Mouse (Mus musculus): ENCODE measurements around the gene Pxmp4.

The Pxmp4 gene

GRCm38 (mm10) chr2:154546711-154547110 is 56.8 kb downstream of the Pxmp4 start, which contains the start of gene 1700003F12Rik:
Gene 1700003F12Rik (plus strand): TSS chr2:154547085.
- DNase-seq (ENCODE audit: low spot score) = no peak

GRCm38 (mm10) chr2:154543567-154544347 is 59.8 kb downstream of the Pxmp4 start:
- DNase-seq (ENCODE audit: low spot score) = no peak

- no peak for DNase-seq (ENCODE audit: low spot score)
Observed at GRCm38 (mm10) chr2:154541630-154542029, 61.9 kb downstream of the Pxmp4 start.

- DNase-seq (ENCODE audit: low spot score) = no peak
Observed at GRCm38 (mm10) chr2:154539720-154540119, 63.8 kb downstream of the Pxmp4 start.

GRCm38 (mm10) chr2:154538710-154539109 is 64.8 kb downstream of the Pxmp4 start:
- no peak for DNase-seq (ENCODE audit: low spot score)

GRCm38 (mm10) chr2:154538310-154538709 is 65.2 kb downstream of the Pxmp4 start:
- DNase-seq (ENCODE audit: low spot score) = no peak
